Mouse (Mus musculus): ENCODE data around the gene Tmem59l.

Gene Tmem59l

GRCm38 (mm10) chr8:70488931-70489470 is 1.8 kb upstream of the Tmem59l start:
- DNase-seq (ENCODE audit: low spot score in 2 of 2), result no peak

GRCm38 (mm10) chr8:70487993-70488796 is 1.0 kb upstream of the Tmem59l start:
- no peak for DNase-seq (ENCODE audit: low spot score in 2 of 2)

DNA sequence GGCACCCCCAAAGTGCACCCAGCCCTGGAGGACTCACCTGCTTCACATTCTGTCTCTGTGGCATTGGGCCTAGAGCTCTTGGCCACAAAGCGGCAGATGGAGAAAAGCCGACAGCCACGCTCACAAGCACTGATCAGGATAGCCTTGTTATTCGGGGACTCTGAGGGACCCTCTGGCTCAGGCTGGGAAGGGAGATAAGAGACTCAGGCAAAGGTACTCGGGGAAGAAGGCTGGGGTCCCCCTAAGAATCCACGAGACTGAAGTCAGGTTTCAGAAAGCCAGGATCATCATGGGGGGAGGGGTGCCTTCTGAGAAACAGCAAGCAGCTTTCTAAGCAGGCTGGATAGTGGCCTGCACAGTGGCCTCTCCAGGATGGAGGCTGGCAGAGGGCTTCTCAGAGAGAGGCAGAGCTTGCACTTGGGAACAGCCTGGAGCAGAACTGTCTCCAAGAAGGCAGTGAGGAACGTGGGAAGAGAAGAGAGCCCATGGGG is 922 bp downstream of the Tmem59l start:
- DNase-seq (ENCODE audit: low spot score in 2 of 2), result no peak

DNA sequence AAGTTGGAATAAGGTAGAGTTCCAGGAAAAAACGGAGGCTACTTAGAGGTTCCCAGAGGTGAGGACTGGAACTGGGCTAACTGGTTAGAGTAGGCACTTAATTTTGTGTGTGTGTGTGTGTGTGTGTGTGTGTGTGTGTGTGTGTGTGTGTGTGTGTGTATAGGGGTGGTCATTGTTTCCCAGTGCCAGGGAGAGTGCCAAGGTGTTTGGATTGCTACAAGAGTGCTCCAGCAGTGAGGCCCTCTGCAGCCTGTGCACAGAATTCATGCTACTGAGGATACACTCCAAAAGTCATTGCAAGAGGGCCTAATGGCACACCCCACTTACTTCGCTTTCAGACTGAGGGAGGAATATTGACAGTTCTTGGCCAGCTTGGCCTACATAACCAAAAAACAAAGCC is 4.2 kb downstream of the Tmem59l start:
- DNase-seq (ENCODE audit: low spot score in 2 of 2), result no peak

- no peak for DNase-seq (ENCODE audit: low spot score in 2 of 2)
These were observed 5.2 kb downstream of the Tmem59l start for GRCm38 (mm10) chr8:70481908-70482307.

DNA sequence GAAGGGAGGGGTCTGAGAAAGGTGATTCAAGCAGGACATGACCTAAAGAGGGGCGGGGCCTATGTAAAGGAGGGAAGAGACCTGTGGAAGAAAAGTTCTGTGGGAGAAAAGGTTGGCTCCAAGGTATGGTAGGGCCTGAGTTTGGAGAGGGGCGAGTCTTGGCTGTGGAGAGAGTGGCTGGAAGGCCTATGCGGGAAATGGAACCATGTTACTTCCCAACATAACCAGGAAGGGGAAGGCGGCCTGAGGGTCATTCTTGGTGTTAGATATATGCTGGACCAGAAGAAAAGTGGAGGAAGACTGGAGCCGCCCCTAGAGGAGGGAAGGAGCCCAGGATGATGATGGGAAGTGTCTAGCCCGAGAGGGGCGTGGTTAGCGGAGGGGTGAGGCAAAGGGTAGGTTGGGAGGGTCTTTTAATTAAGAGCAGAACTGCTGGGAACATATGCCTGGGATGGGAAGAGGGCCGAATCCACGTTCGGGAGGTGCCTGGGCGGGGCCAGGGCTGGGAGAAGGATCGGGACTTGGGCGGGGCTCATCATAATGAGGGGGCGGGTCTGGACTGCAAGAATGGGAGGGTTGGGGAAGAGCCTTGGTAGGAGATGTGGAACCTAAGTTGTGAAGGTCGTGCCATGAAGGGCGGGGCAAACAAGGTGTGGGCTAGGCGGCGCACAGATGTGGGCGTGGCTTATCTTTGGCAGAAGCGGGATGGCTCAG is 9.7 kb downstream of the Tmem59l start:
- DNase-seq (ENCODE audit: low spot score in 2 of 2), result no peak

GRCm38 (mm10) chr8:70476333-70477268 is 10.6 kb downstream of the Tmem59l start, which contains the start of gene Klhl26:
Gene Klhl26 (minus strand): TSS chr8:70476968.
- peak; percentile 88 to 91 for DNase-seq (ENCODE audit: low spot score in 2 of 2)

GRCm38 (mm10) chr8:70471856-70472255 is 15.3 kb downstream of the Tmem59l start:
- no peak for DNase-seq (ENCODE audit: low spot score in 2 of 2)

- DNase-seq (ENCODE audit: low spot score in 2 of 2), result no peak
These were observed 17.2 kb downstream of the Tmem59l start for GRCm38 (mm10) chr8:70469938-70470337.

DNA sequence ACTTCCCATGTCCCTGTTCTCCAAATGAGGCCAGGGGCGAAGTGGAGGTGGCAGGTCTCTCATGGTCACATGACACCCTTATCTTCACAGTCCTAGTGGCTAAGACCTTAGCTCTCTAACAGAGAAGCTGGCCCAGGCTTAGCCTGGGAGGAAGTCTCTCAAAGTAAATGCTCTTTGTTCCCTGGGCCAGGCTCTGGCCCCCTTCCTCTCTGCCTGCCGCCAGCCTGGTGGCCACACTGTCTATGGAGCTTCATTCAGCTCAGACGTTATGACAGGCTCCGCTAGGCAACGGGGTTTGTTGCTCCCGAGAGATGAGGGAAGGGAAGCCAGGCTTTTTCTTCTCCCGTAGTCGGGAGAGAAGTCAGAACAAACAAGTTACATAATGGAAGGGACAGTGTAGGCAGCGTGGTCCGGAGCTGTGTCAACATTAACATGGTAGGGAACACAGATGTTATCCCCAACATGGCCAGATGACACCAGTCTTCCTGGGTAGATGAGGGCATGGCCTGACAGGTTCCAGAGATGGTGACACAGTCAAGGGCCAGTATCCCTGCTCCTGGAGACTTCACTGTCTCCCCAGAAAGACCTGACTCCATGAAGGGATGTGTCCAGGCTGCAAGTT is 17.8 kb downstream of the Tmem59l start:
- DNase-seq (ENCODE audit: low spot score in 2 of 2), result no peak

GRCm38 (mm10) chr8:70468733-70469132 is 18.4 kb downstream of the Tmem59l start:
- no peak for DNase-seq (ENCODE audit: low spot score in 2 of 2)

- DNase-seq (ENCODE audit: low spot score in 2 of 2), result no peak
These were observed 19.3 kb downstream of the Tmem59l start for GRCm38 (mm10) chr8:70467907-70468306.

DNA sequence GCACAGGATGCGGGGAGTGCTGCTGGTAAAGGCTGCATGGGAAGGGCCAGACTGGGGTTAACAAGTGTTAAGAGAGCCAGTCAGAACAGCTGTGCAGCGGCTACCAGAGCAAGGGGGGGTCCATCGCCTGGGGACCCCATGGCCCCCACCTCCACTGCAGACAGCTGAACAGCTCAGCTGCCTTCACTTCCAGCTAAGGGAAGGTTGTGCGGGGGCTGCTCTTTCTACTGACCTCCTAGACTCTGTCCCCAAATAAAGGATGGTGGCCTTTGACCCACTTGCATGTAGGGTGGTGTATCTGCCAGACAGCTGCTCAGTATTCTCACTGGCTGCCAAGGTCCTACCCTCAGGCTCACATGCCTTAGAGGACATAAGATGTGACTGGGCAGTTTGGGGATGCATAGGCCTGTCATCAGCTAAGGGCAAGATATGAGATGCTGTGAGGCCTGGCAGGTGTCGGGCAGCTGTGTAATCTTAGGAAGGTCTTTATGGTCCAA is 19.9 kb downstream of the Tmem59l start:
- DNase-seq (ENCODE audit: low spot score in 2 of 2), result no peak

- no peak for DNase-seq (ENCODE audit: low spot score in 2 of 2)
These were observed 20.4 kb downstream of the Tmem59l start for GRCm38 (mm10) chr8:70466771-70467170.

- no peak for DNase-seq (ENCODE audit: low spot score in 2 of 2)
These were observed 20.9 kb downstream of the Tmem59l start for GRCm38 (mm10) chr8:70466305-70466704.

GRCm38 (mm10) chr8:70465701-70466100 is 21.5 kb downstream of the Tmem59l start:
- DNase-seq (ENCODE audit: low spot score in 2 of 2), result no peak

GRCm38 (mm10) chr8:70464162-70464561 is 23.0 kb downstream of the Tmem59l start:
- no peak for DNase-seq (ENCODE audit: low spot score in 2 of 2)

DNA sequence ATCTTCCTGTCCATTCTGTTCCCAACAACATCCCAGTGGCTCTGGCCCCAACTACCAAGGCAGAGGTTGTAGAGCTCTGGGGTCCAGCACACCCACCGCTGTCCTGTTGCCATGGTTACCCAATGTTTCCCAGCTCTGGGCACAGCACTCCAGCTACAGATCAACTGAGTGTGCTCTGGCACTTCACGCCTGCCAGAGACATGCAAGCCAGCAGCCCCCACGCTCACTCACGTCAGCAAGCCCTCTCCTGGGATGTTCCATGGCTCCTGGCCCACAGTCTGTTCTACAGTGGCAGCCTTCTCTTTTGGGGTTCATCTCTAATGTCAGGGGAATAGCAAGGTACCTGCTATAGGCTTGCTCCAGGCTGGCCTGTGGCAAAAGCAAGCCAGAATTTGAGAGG is 23.9 kb downstream of the Tmem59l start:
- no peak for DNase-seq (ENCODE audit: low spot score in 2 of 2)

GRCm38 (mm10) chr8:70462516-70462813 is 24.7 kb downstream of the Tmem59l start:
- DNase-seq (ENCODE audit: low spot score in 2 of 2), result no peak

DNA sequence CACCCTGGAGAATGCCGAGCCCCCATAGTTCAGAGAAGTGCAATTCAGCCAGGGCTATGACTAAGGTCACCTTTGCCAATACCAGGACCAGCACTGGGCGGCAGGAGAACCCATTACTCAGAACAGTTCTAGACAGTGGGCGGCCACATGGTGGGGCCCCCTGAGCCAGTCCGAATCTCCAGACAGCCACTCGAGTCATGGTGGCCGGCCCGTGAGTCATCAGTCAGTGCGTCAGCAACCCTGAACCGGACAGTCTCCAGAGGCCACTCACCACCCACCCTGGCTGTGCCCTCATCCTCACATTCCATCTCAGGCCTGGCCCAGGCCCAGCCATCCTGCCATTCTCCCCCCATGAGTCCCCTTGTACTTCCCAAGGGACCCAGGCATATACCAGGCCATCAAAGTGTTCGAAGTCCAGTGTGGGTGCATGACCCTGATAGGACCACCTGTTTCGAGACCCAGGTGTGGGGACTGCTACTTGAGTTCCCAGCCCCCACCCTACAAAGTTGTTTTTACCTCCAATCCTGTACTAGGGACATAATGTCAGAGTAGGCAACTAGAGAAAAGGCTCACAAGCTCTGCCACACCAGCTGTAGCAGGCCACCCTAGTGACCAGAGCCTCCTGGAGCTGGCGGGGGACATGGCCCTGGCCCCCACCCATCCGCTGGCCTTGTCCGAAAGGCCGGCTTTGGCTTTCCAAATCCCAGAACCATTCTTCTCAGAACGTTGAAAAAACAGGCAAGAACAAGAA is 25.2 kb downstream of the Tmem59l start:
- DNase-seq (ENCODE audit: low spot score in 2 of 2), result no peak
